In the genomic region with DNA sequence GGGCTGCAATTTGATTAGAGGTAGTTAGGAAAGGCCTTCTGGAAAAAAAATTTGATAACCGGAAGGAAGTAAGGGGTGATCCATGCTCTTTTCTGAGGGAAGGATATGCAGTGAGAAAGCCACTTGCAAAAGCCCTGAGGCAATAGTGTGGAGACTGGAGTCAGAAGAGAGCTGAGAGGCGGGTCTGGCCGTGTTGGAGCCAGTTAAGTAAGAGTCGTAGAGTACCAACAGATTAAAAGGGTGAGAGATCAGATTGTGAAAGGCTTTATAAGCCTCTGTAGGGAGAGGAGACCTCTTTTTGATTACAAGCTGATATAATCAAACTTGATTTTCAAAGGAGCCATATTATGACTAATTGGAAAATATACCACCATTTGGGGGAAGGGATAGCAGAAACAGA, we compare ENCODE assay signal across 13 mouse cellular contexts. TPM values are rescaled to one million over a fixed set of nuclear protein-coding genes. Genes with fewer than 3 reads are reported as not detected.
DNase-seq lines count a peak whose midpoint lies in the region; ATAC-seq and TF ChIP-seq lines count a peak whose summit lies in the region.
"Had no signal": no experiment of that assay in that cellular context is flagged by ENCODE, and none has a peak within 500 bp of the region (broad histone marks: within the 10 kb centered on the region; RNA-seq: fewer than 3 reads in every experiment).

No protein-coding gene starts in this region.

- intact Hi-C loops in left cerebral cortex, postnatal 4 days (cut with DNase I) = no loop called here

- ATAC-seq in forebrain, embryonic 16.5 days = no peak
- ATAC-seq in forebrain, embryonic 12.5 days (ENCODE audit: low FRiP score) = no peak
- no peak for ATAC-seq in liver, embryonic 11.5 days (replicated peaks; ENCODE audit: low FRiP score)
- ATAC-seq in midbrain, embryonic 16.5 days = no peak
- ATAC-seq: forebrain, embryonic 14.5 days; intestine, postnatal 0 days had no signal

- H3K27ac ChIP-seq in forebrain, embryonic 16.5 days (ENCODE audit: low read length) = no peak overlapping the region
- no peak overlapping the region for H3K27ac ChIP-seq in forebrain, embryonic 12.5 days
- H3K27ac ChIP-seq in liver, embryonic 11.5 days (ENCODE audit: low read depth, low read length) = no peak overlapping the region
- H3K27ac ChIP-seq in midbrain, embryonic 16.5 days (ENCODE audit: low read length) = no peak overlapping the region

- H3K4me3 ChIP-seq in forebrain, embryonic 16.5 days (replicated peaks; ENCODE audit: low read length) = no peak overlapping the region
- no peak overlapping the region for H3K4me3 ChIP-seq in forebrain, embryonic 12.5 days (replicated peaks)
- H3K4me3 ChIP-seq in lung, adult 2 months (replicated peaks; ENCODE audit: extremely low read depth, low read depth, low read length) = no peak overlapping the region
- H3K4me3 ChIP-seq in liver, embryonic 11.5 days (ENCODE audit: low read depth, low read length) = no peak overlapping the region
- no peak overlapping the region for H3K4me3 ChIP-seq in midbrain, embryonic 16.5 days (ENCODE audit: low read depth, low read length)

- H3K27me3 ChIP-seq in forebrain, embryonic 16.5 days (replicated peaks; ENCODE audit: control insufficient read depth, insufficient read depth, low read length) = no peaks in the 10 kb centered on the region
- H3K27me3 ChIP-seq in forebrain, embryonic 12.5 days = no peaks in the 10 kb centered on the region
- no peaks in the 10 kb centered on the region for H3K27me3 ChIP-seq in liver, embryonic 11.5 days (replicated peaks; ENCODE audit: control insufficient read depth, insufficient read depth, low read length)
- H3K27me3 ChIP-seq in midbrain, embryonic 16.5 days (ENCODE audit: control insufficient read depth, insufficient read depth, low read depth, low read length) = no peaks in the 10 kb centered on the region

- peak overlapping the region; percentile 5; the same call in 1 of the 2 replicates for H3K4me2 ChIP-seq in forebrain, embryonic 16.5 days (ENCODE audit: low read length)
- no peak overlapping the region for H3K4me2 ChIP-seq in forebrain, embryonic 12.5 days
- peak overlapping the region; percentile 93; the same call in 1 of the 2 replicates for H3K4me2 ChIP-seq in liver, embryonic 11.5 days
- H3K4me2 ChIP-seq in midbrain, embryonic 16.5 days (ENCODE audit: low read length) = peak overlapping the region; percentile 21; the same call in 1 of the 2 replicates

- no peak overlapping the region for H3K9ac ChIP-seq in forebrain, embryonic 16.5 days (replicated peaks; ENCODE audit: low read depth, low read length)
- H3K9ac ChIP-seq in forebrain, embryonic 12.5 days = no peak overlapping the region
- H3K9ac ChIP-seq in liver, embryonic 11.5 days (ENCODE audit: low read depth, low read length) = no peak overlapping the region
- peak overlapping the region; percentile 41; the same call in 1 of the 2 replicates for H3K9ac ChIP-seq in midbrain, embryonic 16.5 days (ENCODE audit: low read depth, low read length)

- WGBS in forebrain, embryonic 16.5 days = 69% methylated on average over 4 of the region's 4 CpGs
- WGBS in forebrain, embryonic 12.5 days = 54% methylated on average over 4 of the region's 4 CpGs
- 43% methylated on average over 4 of the region's 4 CpGs for WGBS in lung, adult 2 months
- WGBS in liver, embryonic 11.5 days = 58% methylated on average over 4 of the region's 4 CpGs
- 50% methylated on average over 4 of the region's 4 CpGs for WGBS in midbrain, embryonic 16.5 days

- DNase-seq in lung, adult 18-20 months = peak; percentile 44 to 60
- no peak for DNase-seq in lung, adult 2 months
- DNase-seq in liver, embryonic 11.5 days (ENCODE audit: low spot score) = no peak
- DNase-seq in cerebellum, postnatal 4 days (ENCODE audit: low spot score in 2 of 2) = no peak
- DNase-seq in left cerebral cortex, postnatal 4 days = no peak
- DNase-seq: embryo, embryonic 11 days; heart, adult 11 months; right cerebral cortex, adult 18-20 months had no signal

- no peaks in the 10 kb centered on the region for H3K36me3 ChIP-seq in forebrain, embryonic 16.5 days (ENCODE audit: control insufficient read depth, insufficient read depth)
- no peaks in the 10 kb centered on the region for H3K36me3 ChIP-seq in forebrain, embryonic 12.5 days (replicated peaks)
- no peaks in the 10 kb centered on the region for H3K36me3 ChIP-seq in liver, embryonic 11.5 days (ENCODE audit: control insufficient read depth, insufficient read depth, low read length)
- H3K36me3 ChIP-seq in midbrain, embryonic 16.5 days (ENCODE audit: control insufficient read depth, insufficient read depth, low read length) = no peaks in the 10 kb centered on the region

- H3K4me1 ChIP-seq in forebrain, embryonic 16.5 days (replicated peaks; ENCODE audit: control insufficient read depth, insufficient read depth, low read length) = peaks cover 9% of the 10 kb centered on the region
- peaks cover 5% of the 10 kb centered on the region; the same call in 1 of the 2 replicates for H3K4me1 ChIP-seq in forebrain, embryonic 12.5 days
- H3K4me1 ChIP-seq in lung, adult 2 months (ENCODE audit: control insufficient read depth, insufficient read depth, low read length) = peaks cover 3% of the 10 kb centered on the region; the same call in 1 of the 2 replicates
- H3K4me1 ChIP-seq in liver, embryonic 11.5 days (replicated peaks; ENCODE audit: control insufficient read depth, insufficient read depth, low read length) = peaks cover 13% of the 10 kb centered on the region; the same call in 1 of the 2 replicates
- peaks cover 14% of the 10 kb centered on the region for H3K4me1 ChIP-seq in midbrain, embryonic 16.5 days (ENCODE audit: control insufficient read depth, insufficient read depth, low read length)

- no peak for TF ChIP-seq POLR2A in lung, adult 2 months (IDR thresholded peaks at IDR 0.05; ENCODE audit: borderline replicate concordance, extremely low read depth, low read depth, low read length)

- TF ChIP-seq CTCF in lung, adult 2 months (IDR thresholded peaks at IDR 0.05; ENCODE audit: insufficient read depth, low read length) = no peak

- no peaks in the 10 kb centered on the region for H3K9me3 ChIP-seq in forebrain, embryonic 16.5 days (ENCODE audit: control insufficient read depth, low read length)
- H3K9me3 ChIP-seq in forebrain, embryonic 12.5 days = no peaks in the 10 kb centered on the region
- no peaks in the 10 kb centered on the region for H3K9me3 ChIP-seq in liver, embryonic 11.5 days (ENCODE audit: control insufficient read depth, low read length)
- no peaks in the 10 kb centered on the region for H3K9me3 ChIP-seq in midbrain, embryonic 16.5 days (replicated peaks; ENCODE audit: control insufficient read depth, low read length, poor library complexity, severe bottlenecking)

RNA-seq across cellular contexts. Expression of a gene that starts 1.7 kb away (rescaled TPM):
- 4.8 and 6.0 TPM in 2 replicates for polyA plus RNA-seq in forebrain, embryonic 16.5 days (2015; fragmentation: Nextera tagmentation; extraction: Ambion mirVana)
- 4.6 and 5.7 TPM in 2 replicates for polyA plus RNA-seq in forebrain, embryonic 12.5 days (2016; fragmentation: Nextera tagmentation; extraction: Ambion mirVana)
- 4.7 and 7.2 TPM in 2 replicates for polyA plus RNA-seq in lung, adult 2 months (2012; rRNA removed)
- 1.8 and 2.0 TPM in 2 replicates for polyA plus RNA-seq in liver, embryonic 11.5 days (2014; fragmentation: Nextera tagmentation; extraction: Ambion mirVana)
- 3.9 and 4.5 TPM in 2 replicates for polyA plus RNA-seq in midbrain, embryonic 16.5 days (2015; fragmentation: Nextera tagmentation; extraction: Ambion mirVana)
- 10 to 100 TPM; 27.7 to 33.7 TPM for total RNA-seq in left cerebral cortex, postnatal 4 days (2021)

Comparison
In these comparisons a context has a peak if more than half of its experiments do, and no peak if none do; other contexts are left out.
1. DNase-seq: peak in lung, adult 18-20 months (2 of 2); none in lung, adult 2 months (single experiment), liver, embryonic 11.5 days (single experiment), cerebellum, postnatal 4 days (0 of 2) and left cerebral cortex, postnatal 4 days (single experiment).